Mouse (Mus musculus): ENCODE measurements at regions not wholly inside any gene's neighbourhood (a gene's known extent, or its start where the extent isn't known, plus 50 kb on each side); places are given as distances from the start of the nearest gene placed in this dataset.

DNA sequence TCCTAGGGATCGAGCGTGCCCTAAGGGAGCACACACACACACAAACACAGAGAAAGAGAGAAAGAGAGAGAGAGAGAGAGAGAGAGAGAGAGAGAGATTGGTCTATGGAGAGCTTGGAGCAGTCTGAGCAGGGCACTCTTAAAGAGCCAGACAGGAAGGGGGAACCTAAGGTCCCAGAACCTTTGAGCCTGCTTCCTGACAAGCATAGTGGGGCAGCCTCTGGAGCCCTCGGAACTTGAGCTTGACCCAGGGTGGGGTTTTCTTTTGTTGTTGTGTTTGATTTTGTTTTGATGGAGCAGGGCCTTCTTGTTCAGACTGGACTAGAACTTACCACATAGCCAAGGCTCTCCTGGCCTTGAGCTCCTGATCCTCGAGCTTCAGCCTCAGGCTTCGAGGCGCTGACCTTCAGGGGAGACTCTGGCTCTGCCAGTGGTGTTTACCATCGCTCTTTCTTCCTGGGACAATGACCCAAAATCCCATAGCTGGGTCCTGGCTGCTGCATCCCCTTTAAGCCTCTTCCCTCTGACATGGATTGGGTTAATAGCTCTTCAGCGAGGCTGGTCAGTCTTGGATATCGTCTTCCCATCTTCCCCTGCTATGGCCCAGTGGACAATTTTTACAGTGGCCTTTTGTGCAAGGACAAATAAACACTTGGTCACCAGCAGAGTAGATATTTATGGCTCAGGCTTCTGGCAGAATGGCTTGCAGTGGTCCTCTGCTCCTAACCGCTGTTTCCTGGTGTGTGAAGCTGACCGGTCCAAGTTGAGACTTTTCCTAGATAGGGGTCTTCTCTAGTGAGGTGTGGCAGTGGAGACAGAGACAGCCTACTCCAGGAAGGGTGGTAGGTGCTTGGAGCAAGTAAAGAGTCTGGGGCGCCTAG is 110.1 kb upstream of the Haao start:
- no peak for DNase-seq
- intact Hi-C loops (cut with DNase I; ENCODE audit: low total_unique reads) = no loop called here

DNA sequence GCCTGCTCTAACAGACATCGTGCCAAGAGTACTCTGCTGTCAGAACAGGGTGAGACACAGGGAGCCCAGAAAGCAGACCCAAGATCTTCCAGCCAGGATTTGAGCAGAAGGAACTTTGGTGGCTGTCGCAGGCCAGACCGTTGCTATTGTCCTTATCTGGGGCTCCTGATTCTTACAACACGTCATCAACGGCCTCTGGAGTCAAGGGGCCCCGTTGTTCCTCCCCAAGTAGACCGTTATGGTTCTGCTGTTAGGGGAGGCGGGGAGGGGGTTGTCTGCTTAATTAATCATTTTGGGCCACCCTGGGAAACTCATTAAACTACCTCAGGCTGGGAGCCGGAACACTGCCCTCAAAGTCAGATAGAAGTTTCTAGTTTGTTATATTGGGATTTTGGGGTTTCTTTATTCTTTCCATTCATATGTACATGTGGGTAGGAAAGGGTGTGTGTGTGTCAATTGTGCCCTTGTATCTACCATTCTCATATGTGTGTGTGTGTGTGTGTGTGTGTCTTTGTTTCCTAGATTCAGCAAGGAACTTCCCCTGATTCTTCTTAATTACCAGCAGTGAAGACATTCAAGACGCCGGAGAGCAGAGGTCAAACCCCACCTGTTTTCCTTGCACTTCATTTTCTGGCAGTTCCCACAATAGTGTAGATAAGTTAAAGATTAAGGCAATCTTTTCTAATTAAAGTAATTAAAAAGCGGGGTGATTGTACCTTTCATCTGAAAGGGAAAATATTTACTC is 109.2 kb upstream of the Haao start:
- DNase-seq = no peak
- intact Hi-C loops (cut with DNase I; ENCODE audit: low total_unique reads) = no loop called here

DNA sequence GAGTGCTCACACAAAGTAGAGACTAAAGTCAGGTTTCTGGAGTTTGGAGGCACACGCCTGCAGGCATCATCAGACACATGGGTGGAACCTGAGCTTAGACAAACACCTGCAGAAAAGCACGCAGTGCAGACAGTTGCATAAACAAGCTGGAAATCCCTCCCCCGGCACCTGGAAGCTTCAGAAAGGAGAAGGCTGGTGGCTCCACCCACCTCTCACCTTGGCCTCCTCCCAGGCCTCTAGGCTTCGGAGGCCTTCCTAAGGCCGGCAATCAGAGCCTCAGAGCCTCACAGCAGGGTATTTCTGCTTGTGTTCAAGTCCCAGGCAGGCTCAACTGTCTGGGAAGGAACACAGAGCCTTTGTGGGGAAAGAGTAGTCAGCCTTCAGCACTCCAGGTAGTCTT is 108.2 kb upstream of the Haao start:
- DNase-seq = no peak
- intact Hi-C loops (cut with DNase I; ENCODE audit: low total_unique reads) = no loop called here

DNA sequence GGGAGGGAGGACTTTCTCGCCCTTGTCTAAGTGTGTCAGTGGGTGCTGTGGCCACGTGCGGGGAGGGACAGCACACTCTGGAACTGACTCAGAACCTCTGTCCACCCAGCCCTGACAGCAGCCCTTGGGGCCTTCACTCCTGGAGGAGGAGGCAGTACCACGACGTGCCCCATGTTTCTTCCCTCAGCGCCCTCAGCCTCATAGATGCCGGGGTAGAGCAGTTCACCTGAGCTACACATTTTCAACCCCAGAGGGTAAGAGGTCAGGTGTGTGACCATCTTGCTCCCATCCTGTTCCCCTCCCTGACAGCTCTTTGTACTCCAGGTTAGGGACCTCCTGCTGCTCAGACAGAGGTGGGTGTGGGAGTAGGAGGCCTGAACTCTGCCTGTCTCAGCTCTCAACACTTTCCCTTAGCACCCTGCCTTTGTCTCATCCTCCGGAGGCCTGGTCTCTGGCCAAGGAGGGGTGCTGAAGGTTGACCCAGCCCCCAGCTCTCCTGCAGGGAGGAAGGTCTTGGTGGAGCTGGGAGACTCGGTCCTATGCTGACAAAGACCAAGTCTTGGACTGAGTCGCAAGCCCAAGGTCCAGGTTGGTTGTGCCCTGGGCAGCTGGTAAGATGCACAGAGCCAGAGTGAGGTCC is 107.4 kb upstream of the Haao start:
- no peak for DNase-seq
- intact Hi-C loops (cut with DNase I; ENCODE audit: low total_unique reads) = no loop called here

DNA sequence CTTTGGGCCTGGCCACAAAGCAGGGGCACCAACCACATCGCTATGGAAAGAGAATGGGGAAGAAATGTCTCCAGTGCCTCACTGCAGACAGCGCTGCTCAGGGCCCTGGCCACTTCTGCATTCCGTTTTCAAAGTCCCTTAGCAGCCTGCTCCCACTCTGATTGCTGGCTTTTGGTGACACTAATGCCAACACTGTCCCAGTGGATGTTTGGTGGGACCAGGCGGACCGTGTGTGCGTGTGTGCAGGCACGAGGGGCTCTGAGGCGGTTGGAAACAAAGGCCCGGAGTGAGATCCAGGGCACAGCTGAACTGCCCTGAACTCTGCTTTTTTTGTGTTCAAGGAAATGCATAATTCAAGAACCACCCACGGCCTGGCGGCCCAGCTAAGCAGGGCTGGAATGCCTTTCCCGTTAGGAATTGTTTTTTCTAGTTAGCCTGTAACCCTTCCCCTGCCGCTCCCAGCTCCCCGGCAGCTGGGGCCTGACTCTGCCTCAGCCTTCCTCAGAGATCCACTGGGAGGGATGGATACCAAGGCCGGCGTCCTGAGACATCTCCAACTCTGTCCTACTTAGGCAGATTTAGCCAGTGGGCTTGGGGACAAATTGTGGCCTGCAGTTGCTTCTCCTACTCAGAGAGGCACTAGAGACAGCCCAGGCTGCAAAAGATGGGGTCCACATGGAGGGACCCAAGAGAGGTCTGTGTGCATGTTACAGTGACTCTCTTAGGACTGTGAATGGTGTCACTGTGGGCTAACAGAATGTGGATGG is 106.7 kb upstream of the Haao start:
- peak; percentile 79 for DNase-seq
- intact Hi-C loops (cut with DNase I; ENCODE audit: low total_unique reads) = no loop called here

DNA sequence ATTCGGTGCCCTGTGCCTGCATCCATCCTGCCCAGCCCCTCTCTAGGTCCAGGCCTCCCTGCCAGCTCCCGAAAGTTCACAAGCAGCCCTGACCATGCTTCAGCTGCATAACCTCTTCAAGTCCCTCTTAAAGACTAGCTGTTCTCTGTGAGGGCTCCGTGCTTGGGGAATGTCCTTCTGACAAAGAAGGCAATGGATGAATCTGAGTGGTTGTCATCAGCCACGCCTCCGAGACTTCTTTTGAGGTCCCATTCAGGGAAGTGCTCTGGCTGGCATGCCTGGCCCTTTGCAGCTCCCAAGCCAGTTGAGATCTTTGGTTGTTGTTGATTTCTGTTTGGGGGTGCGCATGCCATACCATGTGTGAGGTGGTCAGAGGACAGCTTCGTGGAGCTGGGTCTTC is 105.9 kb upstream of the Haao start:
- intact Hi-C loops (cut with DNase I; ENCODE audit: low total_unique reads) = no loop called here

DNA sequence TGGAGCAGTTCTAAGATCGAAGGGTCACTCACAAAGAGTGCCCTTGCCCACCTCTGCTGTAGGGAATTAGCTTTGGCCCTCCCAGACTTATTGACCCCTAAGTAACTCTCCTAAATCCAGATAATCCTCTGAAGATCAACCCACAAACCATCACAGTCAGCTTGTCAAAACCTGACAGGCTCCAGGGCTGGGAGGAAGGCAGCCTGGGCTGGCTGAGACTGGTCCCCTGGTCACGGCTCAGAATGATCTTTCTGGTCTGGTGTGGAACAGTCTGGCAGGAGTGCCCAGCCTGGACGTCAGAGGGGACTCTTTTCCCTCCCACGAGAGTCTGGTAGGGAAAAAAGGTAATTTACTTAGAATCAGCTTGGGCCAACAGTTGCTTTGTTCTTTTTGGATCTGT is 99.0 kb upstream of the Haao start:
- DNase-seq = no peak
- intact Hi-C loops (cut with DNase I; ENCODE audit: low total_unique reads) = no loop called here

More for the DNA sequence above, 105.9 kb upstream of the Haao start:
- no peak for DNase-seq

DNA sequence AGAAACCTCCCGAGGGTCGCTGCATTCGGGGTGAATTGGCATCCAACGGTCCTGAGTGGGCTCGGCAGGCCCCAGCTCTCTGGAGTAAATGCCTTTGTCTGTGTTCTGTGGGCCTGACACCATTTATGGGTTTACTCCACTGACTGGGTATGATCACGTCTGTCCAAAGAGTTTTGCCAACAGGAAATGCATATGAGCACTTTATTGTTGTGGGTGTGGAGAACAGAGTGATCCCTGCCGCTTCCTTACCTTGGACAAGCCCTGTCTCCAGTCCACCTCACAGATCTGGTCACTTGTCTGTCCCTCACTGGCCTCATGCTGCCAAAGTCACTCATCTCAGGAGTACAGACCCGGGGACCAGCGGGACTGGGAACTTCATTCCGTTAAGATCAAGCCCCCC is 91.6 kb upstream of the Haao start:
- intact Hi-C loops (cut with DNase I; ENCODE audit: low total_unique reads) = no loop called here

DNA sequence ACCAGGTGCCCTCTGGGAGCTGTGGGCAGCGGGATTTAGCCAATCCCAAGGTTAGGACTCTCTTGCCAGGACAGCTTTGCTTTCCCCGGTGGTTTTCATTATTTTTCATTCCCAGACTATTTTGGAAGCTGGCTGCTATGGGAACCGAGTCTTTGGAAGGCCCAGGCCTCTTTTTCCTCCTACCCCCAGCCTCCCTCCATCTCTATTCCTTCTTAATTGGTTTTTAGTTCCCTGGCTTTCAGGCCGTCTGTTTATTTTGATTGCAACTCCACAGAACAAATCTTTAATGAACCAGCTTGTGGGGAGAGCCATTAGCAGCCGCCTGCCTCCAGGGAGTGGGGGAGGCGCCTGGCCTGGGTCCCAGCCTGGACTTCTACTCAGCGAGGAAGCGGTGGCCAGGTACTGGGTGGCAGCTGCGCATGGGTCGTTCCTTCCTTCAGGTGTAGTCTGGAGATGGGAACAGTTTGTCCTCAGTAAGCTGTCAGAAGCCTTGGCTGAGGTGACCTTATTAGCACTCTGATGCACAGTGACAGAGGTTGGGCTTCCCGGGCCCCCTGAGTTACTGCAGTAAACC is 91.0 kb upstream of the Haao start:
- intact Hi-C loops (cut with DNase I; ENCODE audit: low total_unique reads) = no loop called here
- peak; percentile 57 for DNase-seq

More for the DNA sequence above, 91.6 kb upstream of the Haao start:
- DNase-seq = no peak

DNA sequence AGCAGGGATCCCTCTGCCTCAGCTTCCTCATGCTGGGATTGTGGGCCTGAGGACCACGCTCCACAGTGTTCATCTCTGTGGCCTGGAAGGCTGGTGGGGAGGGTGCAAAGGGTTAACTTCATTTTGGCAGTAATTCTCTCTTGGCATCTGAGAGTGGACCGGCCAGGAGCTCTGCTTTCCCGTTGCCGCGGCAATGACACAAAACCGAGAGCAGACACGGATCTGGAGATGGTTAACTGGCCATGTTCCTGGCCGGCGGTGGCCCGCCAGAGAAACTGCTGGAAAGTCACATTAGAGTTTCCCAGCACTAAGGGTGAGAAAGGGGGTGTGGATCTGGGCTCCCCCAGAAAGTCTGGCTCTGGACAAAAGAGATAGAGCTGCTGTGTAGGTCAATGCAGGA is 89.8 kb upstream of the Haao start:
- peak; percentile 74 for DNase-seq
- intact Hi-C loops (cut with DNase I; ENCODE audit: low total_unique reads) = no loop called here

DNA sequence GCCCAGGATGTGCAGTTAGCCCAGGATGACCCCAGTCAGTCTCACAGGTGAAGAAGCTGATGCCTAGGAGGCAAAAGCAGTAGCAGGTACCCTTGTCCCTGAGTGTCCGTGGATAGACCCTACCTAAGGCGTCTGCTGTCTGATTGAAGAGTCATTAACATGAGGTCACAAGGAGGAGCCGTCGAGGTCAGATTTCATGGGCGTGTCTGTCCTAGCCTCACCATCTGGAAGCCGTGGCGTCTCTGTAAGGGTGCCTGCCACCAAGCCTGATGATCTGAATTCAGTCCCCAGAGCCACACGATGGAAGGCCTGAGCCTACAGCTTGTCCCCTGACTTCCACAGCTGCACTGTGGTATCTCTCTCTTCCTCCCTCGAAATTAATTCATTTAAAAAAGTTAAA is 88.9 kb upstream of the Haao start:
- no peak for DNase-seq
- intact Hi-C loops (cut with DNase I; ENCODE audit: low total_unique reads) = no loop called here

DNA sequence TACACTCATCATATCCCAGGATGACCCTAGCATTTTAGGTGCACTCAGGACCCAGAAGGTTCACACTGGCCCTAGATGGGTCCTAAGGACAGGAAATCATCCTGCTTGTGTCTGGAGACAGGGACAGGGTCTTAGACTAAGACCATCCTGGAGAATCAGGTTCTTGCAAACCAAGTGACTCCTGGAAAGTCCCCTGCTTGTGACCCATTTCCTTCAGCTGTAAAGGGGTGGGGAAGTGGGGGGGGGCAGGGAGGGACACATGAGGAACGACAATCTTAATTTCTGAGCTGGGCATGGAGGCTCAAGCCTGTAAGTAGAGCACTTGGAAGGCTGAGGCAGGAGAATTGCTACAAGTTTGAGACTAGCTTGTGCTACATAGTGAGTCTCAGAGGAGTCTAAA is 88.2 kb upstream of the Haao start:
- intact Hi-C loops (cut with DNase I; ENCODE audit: low total_unique reads) = no loop called here
- no peak for DNase-seq

DNA sequence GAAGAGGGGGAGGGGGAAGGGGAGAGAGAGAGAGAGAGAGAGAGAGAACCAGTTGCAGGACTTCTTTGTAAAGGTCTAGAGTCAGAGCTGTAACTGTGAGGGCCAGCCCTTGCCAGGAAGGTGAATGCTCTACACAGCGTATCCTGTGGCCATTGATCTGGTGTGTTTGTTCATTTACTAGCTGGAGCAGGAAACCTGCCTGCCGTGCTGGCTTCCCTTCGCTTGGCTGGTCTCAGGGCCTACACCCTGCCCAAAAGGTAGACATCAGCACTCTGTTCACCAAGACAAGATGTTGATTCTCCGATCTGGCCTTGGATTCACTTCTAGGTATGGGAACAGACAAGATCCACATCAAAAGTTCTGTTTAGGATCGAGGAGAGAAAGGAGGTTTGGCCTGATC is 87.5 kb upstream of the Haao start:
- intact Hi-C loops (cut with DNase I; ENCODE audit: low total_unique reads) = no loop called here
- no peak for DNase-seq

DNA sequence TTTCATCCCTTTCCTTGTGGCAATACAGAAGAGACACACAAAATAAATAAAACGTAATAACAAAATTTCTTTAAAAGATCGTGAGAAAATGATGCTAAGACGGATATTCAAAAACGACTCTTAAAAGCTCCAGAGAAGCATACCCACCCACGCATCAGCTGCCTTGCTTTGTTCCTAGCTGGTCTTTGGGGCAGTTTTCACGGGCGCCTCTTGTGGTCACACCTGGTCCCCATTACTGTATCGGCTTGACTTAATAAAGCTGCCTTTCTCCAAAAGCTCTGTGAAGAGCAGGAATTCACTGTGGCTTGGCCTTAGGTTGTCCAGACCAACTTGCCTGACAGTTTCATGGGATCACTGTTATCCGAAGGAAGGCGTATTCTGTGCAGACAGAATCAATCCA is 86.0 kb upstream of the Haao start:
- DNase-seq = no peak
- intact Hi-C loops (cut with DNase I; ENCODE audit: low total_unique reads) = no loop called here

DNA sequence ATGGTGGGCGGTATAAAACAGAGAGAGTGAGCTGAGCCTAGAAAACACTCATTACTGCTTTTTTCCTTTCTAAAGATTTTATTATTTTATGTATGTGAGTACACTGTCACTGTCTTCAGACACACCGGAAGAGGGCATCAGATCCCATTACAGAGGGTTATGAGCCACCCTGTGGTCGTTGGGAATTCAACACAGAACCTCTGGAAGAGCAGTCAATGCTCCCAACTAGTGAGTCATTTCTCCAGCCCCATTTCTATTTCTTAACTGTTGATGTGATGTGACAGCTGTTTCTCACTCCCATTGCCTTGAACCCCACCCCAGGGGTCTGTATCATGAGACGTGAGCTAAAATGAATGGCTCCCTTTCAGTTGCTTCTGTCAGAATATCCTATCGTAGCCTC is 82.6 kb upstream of the Haao start:
- DNase-seq = no peak
- intact Hi-C loops (cut with DNase I; ENCODE audit: low total_unique reads) = no loop called here

DNA sequence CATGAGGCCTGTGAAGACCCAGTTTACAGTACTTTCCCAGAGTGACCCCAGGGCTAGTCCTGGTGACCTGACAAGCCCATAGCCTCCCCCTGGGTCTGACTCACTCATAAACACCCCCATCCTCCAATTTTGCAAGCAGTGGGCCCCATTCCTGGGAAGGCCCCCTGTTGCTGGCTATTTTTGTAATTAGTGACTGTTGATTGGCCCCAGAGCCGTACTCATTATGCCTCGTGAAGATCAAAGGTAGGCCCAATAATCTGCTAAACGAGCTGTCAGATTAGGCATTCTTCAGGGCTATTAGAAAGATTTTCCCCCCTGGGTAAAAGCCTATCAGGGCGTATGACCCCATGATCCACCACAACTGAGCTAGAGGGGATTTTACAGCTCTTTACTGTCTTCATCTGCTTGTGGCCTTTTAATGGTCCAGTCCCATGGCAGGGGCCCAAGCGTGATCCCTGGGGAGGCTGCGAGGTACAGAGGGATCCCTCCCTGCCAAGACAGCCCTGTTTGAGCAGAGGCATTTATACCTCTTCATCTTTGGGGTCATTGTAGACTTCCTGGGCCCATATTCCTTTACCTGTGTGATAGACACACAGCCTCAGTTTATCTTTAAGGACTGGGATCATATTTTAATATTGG is 80.1 kb upstream of the Haao start:
- intact Hi-C loops (cut with DNase I; ENCODE audit: low total_unique reads) = no loop called here
- peak; percentile 53 for DNase-seq

DNA sequence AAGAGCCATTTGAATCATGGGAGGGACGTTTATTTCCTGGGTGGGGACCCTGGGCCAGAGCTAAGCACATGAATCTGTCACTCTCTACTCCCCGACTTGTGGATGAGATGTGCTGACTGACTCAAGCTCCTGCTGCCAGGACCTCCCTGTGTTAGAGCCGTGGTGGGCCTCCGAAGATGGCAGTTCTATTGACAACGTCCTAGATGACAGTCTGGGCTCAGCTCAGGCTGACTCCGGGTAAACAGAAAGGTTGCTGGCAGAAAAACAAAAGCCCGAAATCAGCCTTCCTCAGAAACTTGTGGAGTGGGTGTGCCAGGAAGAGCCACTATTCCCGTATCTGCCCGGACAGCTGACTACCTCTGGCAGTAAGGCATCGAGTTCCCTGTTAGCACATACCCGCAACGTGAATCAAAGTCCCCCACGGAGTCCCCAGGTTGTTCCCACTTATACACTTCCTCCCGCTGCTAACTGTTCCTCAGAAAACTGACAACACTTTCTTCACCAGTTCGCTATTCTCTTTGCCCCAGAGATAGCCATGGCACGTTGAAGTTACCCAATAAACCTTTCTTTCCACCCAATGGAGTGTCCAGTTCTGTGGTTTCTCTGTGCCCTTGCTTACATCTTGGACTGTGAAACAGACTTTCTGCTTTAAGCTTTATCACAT is 76.6 kb upstream of the Haao start:
- DNase-seq = no peak
- intact Hi-C loops (cut with DNase I; ENCODE audit: low total_unique reads) = no loop called here

DNA sequence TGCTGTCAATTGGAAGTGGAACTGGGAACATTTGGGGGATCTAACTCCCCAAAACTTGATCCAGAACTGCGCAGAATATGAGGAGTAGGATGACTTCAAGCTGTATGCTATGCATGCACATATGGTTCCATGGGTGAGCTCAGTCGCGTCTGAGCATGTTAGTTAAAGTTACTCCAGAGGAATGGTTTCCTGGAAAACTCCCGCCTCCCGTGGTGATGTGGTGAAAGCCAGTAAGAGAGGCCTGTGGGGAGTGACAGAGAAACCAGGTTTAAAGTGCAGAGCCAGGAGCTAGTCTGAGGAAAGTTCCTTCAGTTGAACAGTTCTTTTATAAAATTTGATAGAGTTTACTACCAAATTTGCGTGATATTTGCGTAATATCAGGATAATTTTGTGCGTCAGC is 73.1 kb upstream of the Haao start:
- no peak for DNase-seq
- intact Hi-C loops (cut with DNase I; ENCODE audit: low total_unique reads) = no loop called here

DNA sequence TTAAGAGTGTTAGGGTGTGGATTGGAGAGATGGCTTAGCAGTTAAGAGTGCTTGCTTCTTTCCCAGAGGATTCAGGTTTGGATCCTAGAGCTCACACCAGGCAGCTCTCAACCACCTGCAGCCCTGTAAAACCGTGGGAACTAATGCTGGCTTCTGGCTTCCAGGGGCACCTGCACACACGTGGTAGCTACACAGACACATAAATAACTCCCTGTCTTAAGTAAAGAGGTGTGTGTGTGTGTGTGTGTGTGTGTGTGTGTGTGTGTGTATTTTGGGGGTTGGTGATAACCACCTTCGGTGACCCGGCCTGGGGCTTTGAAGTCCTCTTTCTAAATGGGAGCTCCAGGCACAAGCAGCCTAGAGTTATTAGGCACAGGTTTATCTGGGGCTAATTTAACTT is 72.5 kb upstream of the Haao start:
- intact Hi-C loops (cut with DNase I; ENCODE audit: low total_unique reads) = no loop called here
- DNase-seq = no peak

All from gastrocnemius, postnatal 14 days (tissue).